Comparison of ENCODE assay signal across 15 mouse cellular contexts in the genomic region with DNA sequence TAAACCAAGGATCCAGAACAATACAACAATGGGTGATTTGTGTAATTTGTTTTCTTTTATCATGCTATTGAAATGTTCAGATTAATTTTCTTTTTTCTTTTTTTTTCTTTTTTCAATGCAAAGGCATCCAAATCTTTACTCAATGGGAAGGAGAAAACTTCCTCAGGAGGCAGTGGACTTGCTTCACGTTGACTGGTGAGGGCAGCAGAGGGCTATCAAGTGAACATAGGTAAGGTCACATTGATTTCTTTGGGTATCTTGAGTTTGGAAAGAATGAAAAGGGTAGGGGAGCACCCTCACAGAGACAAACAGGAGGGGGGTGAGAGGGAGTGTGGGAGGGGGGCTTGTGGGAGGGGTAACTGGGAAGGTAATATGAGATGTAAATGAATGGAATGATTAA.
A peak's percentile ranks its signal among the peaks of the same experiment; 100 is the strongest.
DNase-seq lines count a peak whose midpoint lies in the region; ATAC-seq and TF ChIP-seq lines count a peak whose summit lies in the region.
"Had no signal": no experiment of that assay in that cellular context is flagged by ENCODE, and none has a peak within 500 bp of the region (broad histone marks: within the 10 kb centered on the region; RNA-seq: fewer than 3 reads in every experiment).

No protein-coding gene starts in this region.

- 18% methylated on average over 1 of the region's 1 CpGs for WGBS in stomach, postnatal 0 days

- H3K4me3 ChIP-seq in layer of hippocampus, adult 2 months, result no peak overlapping the region
- H3K4me3 ChIP-seq in stomach, postnatal 0 days (ENCODE audit: low read depth, low read length), result no peak overlapping the region
- H3K4me3 ChIP-seq: embryonic facial prominence, embryonic 12.5 days; lung, embryonic 15.5 days had no signal

- no peak for TF ChIP-seq EP300 in stomach, postnatal 0 days (optimal IDR thresholded peaks at IDR 0.05)

- no peak overlapping the region for H3K9ac ChIP-seq in stomach, postnatal 0 days (ENCODE audit: low read length)
- H3K9ac ChIP-seq: embryonic facial prominence, embryonic 12.5 days; lung, embryonic 15.5 days had no signal

- H3K27ac ChIP-seq in layer of hippocampus, adult 2 months, result no peak overlapping the region
- no peak overlapping the region for H3K27ac ChIP-seq in stomach, postnatal 0 days (replicated peaks)
- H3K27ac ChIP-seq: embryonic facial prominence, embryonic 12.5 days; lung, embryonic 15.5 days had no signal

- DNase-seq in adrenal gland, postnatal 14 days, result peak; percentile 29
- no peak for DNase-seq in adrenal gland, postnatal 25 days
- no peak for DNase-seq in layer of hippocampus, adult 2 months (ENCODE audit: low spot score in 2 of 2)
- no peak for DNase-seq in layer of hippocampus, postnatal 14 days (ENCODE audit: low spot score in 2 of 2)
- peak; percentile 5 for DNase-seq in right cerebral cortex, postnatal 14 days
- no peak for DNase-seq in right cerebral cortex, postnatal 25 days
- DNase-seq in stomach, postnatal 0 days (ENCODE audit: low spot score), result no peak
- DNase-seq in T-cell, adult 2 months (ENCODE audit: low spot score), result no peak
- DNase-seq: adrenal gland, postnatal 10 days; heart, adult 18-20 months; heart, postnatal 10 days; spleen, adult 18-20 months had no signal

- no peaks in the 10 kb centered on the region for H3K27me3 ChIP-seq in stomach, postnatal 0 days (ENCODE audit: control insufficient read depth, insufficient read depth, low read length)
- H3K27me3 ChIP-seq: embryonic facial prominence, embryonic 12.5 days; lung, embryonic 15.5 days had no signal

- H3K9me3 ChIP-seq in stomach, postnatal 0 days (ENCODE audit: control insufficient read depth, low read length), result no peaks in the 10 kb centered on the region
- H3K9me3 ChIP-seq: embryonic facial prominence, embryonic 12.5 days; lung, embryonic 15.5 days had no signal

- TF ChIP-seq CTCF in layer of hippocampus, adult 2 months (conservative IDR thresholded peaks at IDR 0.05), result peak; percentile 49
- TF ChIP-seq CTCF in stomach, postnatal 0 days (IDR thresholded peaks at IDR 0.05; ENCODE audit: low read depth), result peak; percentile 54

- no peaks in the 10 kb centered on the region for H3K4me1 ChIP-seq in stomach, postnatal 0 days (replicated peaks; ENCODE audit: control insufficient read depth, insufficient read depth)
- H3K4me1 ChIP-seq: embryonic facial prominence, embryonic 12.5 days; lung, embryonic 15.5 days had no signal

- H3K4me2 ChIP-seq in stomach, postnatal 0 days (replicated peaks; ENCODE audit: low read depth), result no peak overlapping the region
- H3K4me2 ChIP-seq: embryonic facial prominence, embryonic 12.5 days; lung, embryonic 15.5 days had no signal

- H3K36me3 ChIP-seq in stomach, postnatal 0 days (ENCODE audit: control insufficient read depth, insufficient read depth, low read length), result no peaks in the 10 kb centered on the region
- H3K36me3 ChIP-seq: embryonic facial prominence, embryonic 12.5 days; G1E; lung, embryonic 15.5 days had no signal

- ATAC-seq in stomach, postnatal 0 days (ENCODE audit: low FRiP score, low TSS enrichment), result no peak

Comparison
In these comparisons a context has a peak if more than half of its experiments do, and no peak if none do; other contexts are left out.
1. DNase-seq: peak in adrenal gland, postnatal 14 days (single experiment) and right cerebral cortex, postnatal 14 days (single experiment); none in adrenal gland, postnatal 25 days (single experiment), layer of hippocampus, adult 2 months (0 of 2), layer of hippocampus, postnatal 14 days (0 of 2), right cerebral cortex, postnatal 25 days (single experiment), stomach, postnatal 0 days (single experiment) and T-cell, adult 2 months (single experiment).